Mouse (Mus musculus) forebrain, embryonic 10.5 days (tissue): ENCODE results near the gene Olfr1454. TPM values are rescaled to one million over a fixed set of nuclear protein-coding genes. Genes with fewer than 3 reads are reported as not detected.

ENCODE experiments used
- DNase-seq: peaks from one replicate; pipeline ENCODE4 v3.0.0-alpha.2; 2017; ENCODE audit warnings: low spot score; ENCODE audit errors: extremely low spot score
- H3K27ac ChIP-seq: fragments of 300-500 bp; sonication (generic); 2 replicates; pipeline ENCODE4 v1.5.1; 2016; ENCODE audit warnings: mild to moderate bottlenecking
- H3K27me3 ChIP-seq: fragments of 300-500 bp; sonication (generic); 2 replicates; pipeline ENCODE4 v1.6.1; 2016; ENCODE audit warnings: mild to moderate bottlenecking; ENCODE audit not compliant: poor library complexity, severe bottlenecking
- H3K36me3 ChIP-seq: fragments of 300-500 bp; sonication (generic); replicated peaks from 2 replicates; pipeline ENCODE4 v1.6.1; 2016; ENCODE audit warnings: mild to moderate bottlenecking, moderate library complexity
- H3K4me1 ChIP-seq: fragments of 300-500 bp; sonication (generic); 2 replicates; pipeline ENCODE4 v1.6.1; 2016
- H3K4me3 ChIP-seq: fragments of 300-500 bp; sonication (generic); 2 replicates; pipeline ENCODE4 v1.5.1; 2016; ENCODE audit warnings: mild to moderate bottlenecking, moderate library complexity
- H3K9me3 ChIP-seq: fragments of 300-500 bp; sonication (generic); 2 replicates; pipeline ENCODE4 v1.6.1; 2016; ENCODE audit warnings: mild to moderate bottlenecking, moderate library complexity
- WGBS: fragments of 180-500 bp; shearing (Covaris S2); methylation state at CpG from one replicate; pipeline ENCODE4 v1.1.7; 2016; 5-methylcytosine and 5-hydroxymethylcytosine counted together
- polyA plus RNA-seq: library from polyadenylated mRNA; unstranded; fragments of >200 nt; fragmentation: Nextera tagmentation; extraction: Ambion mirVana; gene quantifications from 2 replicates; pipeline ENCODE4 v1.2.1, GENCODE M21; 2016

Olfr1454 gene
- not detected in 2 replicates for polyA plus RNA-seq

GRCm38 (mm10) chr19:13060310-13060709 lies at the start of gene Olfr1454:
Gene Olfr1454, plus strand, starts transcription at chr19:13060610.
- DNase-seq = no peak
- WGBS = 82% methylated on average over 2 of the region's 2 CpGs
- H3K27ac ChIP-seq = no peak within 1 kb of the TSS
- no peak within 1 kb of the TSS for H3K4me3 ChIP-seq
- no peaks in the 10 kb centered on the region for H3K36me3 ChIP-seq
- no peaks in the 10 kb centered on the region for H3K27me3 ChIP-seq
- no peaks in the 10 kb centered on the region for H3K4me1 ChIP-seq
- H3K9me3 ChIP-seq = peaks cover 52% of the 10 kb centered on the region

- Histone ChIP-seq H3K27ac (no peak within 1 kb of the TSS), H3K27me3 (no peaks in the 10 kb centered on the region), H3K4me3 (no peak within 1 kb of the TSS), H3K36me3 (no peaks in the 10 kb centered on the region), H3K9me3 (peaks cover 10% of the 10 kb centered on the region), H3K4me1 (no peaks in the 10 kb centered on the region)
- 59% methylated on average over 1 of the region's 1 CpGs for WGBS
- no peak for DNase-seq
Observed at GRCm38 (mm10) chr19:13028227-13028626, 32.2 kb upstream of the Olfr1454 start, which contains the start of gene Olfr1453. Gene Olfr1453, minus strand, starts transcription at chr19:13028327.

- Histone ChIP-seq H3K9me3 (peaks cover 36% of the 10 kb centered on the region), H3K27ac (no peak overlapping the region)
Observed at GRCm38 (mm10) chr19:13093908-13094307, 33.5 kb downstream of the Olfr1454 start.

GRCm38 (mm10) chr19:13097791-13098190 lies 37.4 kb downstream of the Olfr1454 start, which contains the start of gene Olfr1457:
Gene Olfr1457, minus strand, starts transcription at chr19:13097891.
- 69% methylated on average over 2 of the region's 2 CpGs for WGBS
- Histone ChIP-seq H3K27me3 (no peaks in the 10 kb centered on the region), H3K4me3 (no peak within 1 kb of the TSS), H3K36me3 (no peaks in the 10 kb centered on the region), H3K9me3 (peaks cover 22% of the 10 kb centered on the region), H3K4me1 (no peaks in the 10 kb centered on the region), H3K27ac (no peak within 1 kb of the TSS)
- DNase-seq = no peak

More at GRCm38 (mm10) chr19:13093908-13094307, 33.5 kb downstream of the Olfr1454 start:
- Histone ChIP-seq H3K4me3 (no peak overlapping the region), H3K36me3 (no peaks in the 10 kb centered on the region), H3K27me3 (no peaks in the 10 kb centered on the region), H3K4me1 (no peaks in the 10 kb centered on the region)
- 93% methylated on average over 1 of the region's 1 CpGs for whole genome bisulfite sequencing
- no peak for DNase-seq

- WGBS = 81% methylated on average over 3 of the region's 3 CpGs
- Histone ChIP-seq H3K36me3 (no peaks in the 10 kb centered on the region), H3K27me3 (no peaks in the 10 kb centered on the region), H3K27ac (no peak within 1 kb of the TSS), H3K4me3 (no peak within 1 kb of the TSS), H3K4me1 (no peaks in the 10 kb centered on the region), H3K9me3 (peaks cover 45% of the 10 kb centered on the region)
- no peak for DNase-seq
Observed at GRCm38 (mm10) chr19:13106675-13107074, 46.3 kb downstream of the Olfr1454 start, which contains the start of gene Olfr1458. Gene Olfr1458, minus strand, starts transcription at chr19:13106775.

Other genes starting within 250 kb of the Olfr1454 start
- gene Gm5244, start 213.9 kb upstream of the Olfr1454 start, polyA plus RNA-seq = not detected in 2 replicates
- not detected in 2 replicates for gene Olfr1444, start 203.3 kb upstream of the Olfr1454 start, polyA plus RNA-seq
- gene Olfr1445, start 176.8 kb upstream of the Olfr1454 start, polyA plus RNA-seq = not detected in 2 replicates
- gene Olfr1446, start 167.1 kb upstream of the Olfr1454 start, polyA plus RNA-seq = not detected in 2 replicates
- not detected in 2 replicates for gene Olfr1447, start 156.9 kb upstream of the Olfr1454 start, polyA plus RNA-seq
- gene Olfr1448, start 136.2 kb upstream of the Olfr1454 start, polyA plus RNA-seq = not detected in 2 replicates
- gene Olfr1449, start 129.8 kb upstream of the Olfr1454 start, polyA plus RNA-seq = not detected in 2 replicates
- not detected in 2 replicates for gene Olfr1450, start 110.4 kb upstream of the Olfr1454 start, polyA plus RNA-seq
- not detected in 2 replicates for gene Olfr1451, start 65.6 kb upstream of the Olfr1454 start, polyA plus RNA-seq
- not detected in 2 replicates for gene Olfr1453, start 32.3 kb upstream of the Olfr1454 start, polyA plus RNA-seq
- gene Olfr1457, start 37.3 kb downstream of the Olfr1454 start, polyA plus RNA-seq = not detected in 2 replicates
- gene Olfr1458, start 46.2 kb downstream of the Olfr1454 start, polyA plus RNA-seq = not detected in 2 replicates
- gene Olfr1459, start 88.9 kb downstream of the Olfr1454 start, polyA plus RNA-seq = not detected in 2 replicates
- gene Olfr1461, start 102.4 kb downstream of the Olfr1454 start, polyA plus RNA-seq = not detected in 2 replicates
- gene Olfr1462, start 125.1 kb downstream of the Olfr1454 start, polyA plus RNA-seq = not detected in 2 replicates
- not detected in 2 replicates for gene Olfr1463, start 170.7 kb downstream of the Olfr1454 start, polyA plus RNA-seq